Comparison of ENCODE assay signal across 24 mouse cellular contexts in genomic region chr1:25079395-25079794, GRCm38 (mm10).
DNase-seq lines count a peak whose midpoint lies in the region; ATAC-seq lines count a peak whose summit lies in the region.
"Had no signal": no experiment of that assay in that cellular context is flagged by ENCODE, and none has a peak within 500 bp of the region (broad histone marks: within the 10 kb centered on the region; RNA-seq: fewer than 3 reads in every experiment).

No protein-coding gene starts in this region.

- no peak for DNase-seq in frontal cortex, adult 2 months (ENCODE audit: extremely low spot score in 1 of 2, low spot score in 1 of 2)
- peak; percentile 28 for DNase-seq in midbrain, embryonic 11.5 days (ENCODE audit: low spot score, missing footprints)
- peak; percentile 68 for DNase-seq in brain, adult 2 months (ENCODE audit: low read depth, low spot score)
- peak; percentile 58 for DNase-seq in telencephalon, adult 2 months (ENCODE audit: low read depth, low spot score)
- DNase-seq in adrenal gland, adult 18-20 months (ENCODE audit: low spot score in 2 of 2) = no peak
- no peak for DNase-seq in gastrocnemius, adult 18-20 months (ENCODE audit: low spot score)
- DNase-seq: adrenal gland, adult 2 months; adrenal gland, adult 8-10 months; adrenal gland, postnatal 10 days; adrenal gland, postnatal 14 days; adrenal gland, postnatal 25 days; adrenal gland, postnatal 36 days; B cell, adult 2 months; cerebellum, adult 11 months; cerebellum, adult 11-12 months; cerebellum, adult 18-20 months; cerebellum, adult 2 months had no signal

- peak; percentile 60 for ATAC-seq in frontal cortex, adult (ENCODE audit: low TSS enrichment)
- ATAC-seq in midbrain, embryonic 11.5 days (ENCODE audit: low FRiP score) = no peak
- ATAC-seq in midbrain, embryonic 15.5 days (replicated peaks) = no peak
- ATAC-seq: activated CD4-positive, CD25-positive, alpha-beta regulatory T cell, adult 4 months; CD4-positive, CD25-positive, alpha-beta regulatory T cell, adult 4 months; Patski had no signal

- no peaks in the 10 kb centered on the region for H3K9me3 ChIP-seq in midbrain, embryonic 11.5 days (ENCODE audit: control insufficient read depth, low read length)
- H3K9me3 ChIP-seq in midbrain, embryonic 15.5 days = no peaks in the 10 kb centered on the region

- no peak overlapping the region for H3K4me2 ChIP-seq in midbrain, embryonic 11.5 days
- no peak overlapping the region for H3K4me2 ChIP-seq in midbrain, embryonic 15.5 days

- H3K27me3 ChIP-seq in midbrain, embryonic 11.5 days (ENCODE audit: control insufficient read depth, insufficient read depth, low read length) = no peaks in the 10 kb centered on the region
- H3K27me3 ChIP-seq in midbrain, embryonic 15.5 days (replicated peaks) = no peaks in the 10 kb centered on the region
- H3K27me3 ChIP-seq: CH12.LX, Patski had no signal

- H3K4me3 ChIP-seq in midbrain, embryonic 11.5 days (ENCODE audit: low read depth, low read length) = no peak overlapping the region
- H3K4me3 ChIP-seq in midbrain, embryonic 15.5 days = no peak overlapping the region

- H3K27ac ChIP-seq in midbrain, embryonic 11.5 days (ENCODE audit: low read depth, low read length) = no peak overlapping the region
- H3K27ac ChIP-seq in midbrain, embryonic 15.5 days = no peak overlapping the region

- H3K9ac ChIP-seq in midbrain, embryonic 11.5 days (ENCODE audit: low read length) = no peak overlapping the region
- H3K9ac ChIP-seq in midbrain, embryonic 15.5 days = no peak overlapping the region

- no peaks in the 10 kb centered on the region for H3K36me3 ChIP-seq in midbrain, embryonic 11.5 days (ENCODE audit: control insufficient read depth, insufficient read depth, low read length)
- no peaks in the 10 kb centered on the region for H3K36me3 ChIP-seq in midbrain, embryonic 15.5 days (replicated peaks)
- H3K36me3 ChIP-seq: G1E had no signal

- H3K4me1 ChIP-seq in midbrain, embryonic 11.5 days (ENCODE audit: control insufficient read depth, insufficient read depth, low read length) = no peaks in the 10 kb centered on the region
- H3K4me1 ChIP-seq in midbrain, embryonic 15.5 days = peaks cover 2% of the 10 kb centered on the region; the same call in 1 of the 2 replicates

- WGBS in midbrain, embryonic 11.5 days = 88% methylated on average over 2 of the region's 2 CpGs
- 92% methylated on average over 2 of the region's 2 CpGs for WGBS in midbrain, embryonic 15.5 days

Comparison
In these comparisons a context has a peak if more than half of its experiments do, and no peak if none do; other contexts are left out.
1. DNase-seq: peak in midbrain, embryonic 11.5 days (single experiment), brain, adult 2 months (single experiment) and telencephalon, adult 2 months (single experiment); none in frontal cortex, adult 2 months (0 of 2), adrenal gland, adult 18-20 months (0 of 2) and gastrocnemius, adult 18-20 months (single experiment).